Mouse (Mus musculus): ENCODE data around the gene Sp1. TPM values are rescaled to one million over a fixed set of nuclear protein-coding genes. Genes with fewer than 3 reads are reported as not detected.
A peak's percentile ranks its signal among the peaks of the same experiment; 100 is the strongest.

Gene Sp1
- polyA plus RNA-seq (2015; fragmentation: Nextera tagmentation; extraction: Ambion mirVana) = 5.0 and 5.5 TPM in 2 replicates

DNA sequence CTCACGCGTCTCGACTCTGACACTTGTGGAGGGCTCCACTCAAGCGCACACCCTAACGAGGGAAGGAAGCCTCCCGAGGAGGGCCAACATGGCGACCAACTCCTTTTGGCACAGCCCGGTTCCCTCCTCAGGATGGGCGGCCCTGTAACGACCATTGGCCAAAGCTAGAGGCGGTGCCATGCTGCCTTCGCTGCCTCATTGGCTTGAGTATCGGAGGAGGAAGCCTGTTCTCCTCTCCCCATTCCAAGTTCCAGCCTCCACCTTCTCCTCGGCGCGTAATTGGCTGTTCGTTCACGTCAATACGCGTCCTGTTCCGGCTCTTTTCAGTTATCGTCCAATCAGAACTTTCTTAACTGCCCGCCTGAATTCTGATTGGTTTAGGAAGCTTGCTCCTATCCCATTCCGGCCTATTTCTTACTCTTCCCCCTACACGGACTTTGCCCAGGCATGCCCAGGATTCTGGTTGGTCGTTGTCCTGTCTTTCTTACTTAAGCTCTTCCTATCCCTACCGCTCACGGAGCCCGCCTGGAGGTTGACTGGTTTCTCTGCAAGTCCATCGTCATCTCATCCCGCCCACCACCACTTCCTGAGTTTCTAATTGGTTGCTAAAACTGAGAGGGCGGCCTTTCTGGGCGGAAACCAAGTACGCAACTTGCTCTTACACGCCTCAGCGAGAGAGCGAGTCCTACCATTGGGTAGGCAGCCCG lies at the start of gene Sp1:
Sp1 (plus strand) TSS at position 655 of the 707 bp plus-strand sequence.
- peak; percentile 90 for ATAC-seq (replicated peaks; ENCODE audit: extremely low read depth, insufficient read depth, low FRiP score)
- peak within 1 kb of the TSS; percentile 68 for H3K4me3 ChIP-seq (ENCODE audit: low read length)
- H3K9ac ChIP-seq (ENCODE audit: low read length) = peak within 1 kb of the TSS; percentile 90
- H3K27me3 ChIP-seq (ENCODE audit: control insufficient read depth, insufficient read depth, low read length) = no peaks in the 10 kb centered on the region
- WGBS = under 1% methylated on average over 38 of the region's 38 CpGs
- H3K9me3 ChIP-seq (replicated peaks; ENCODE audit: control insufficient read depth, low read length) = no peaks in the 10 kb centered on the region
- peak within 1 kb of the TSS; percentile 65 for H3K4me2 ChIP-seq (ENCODE audit: low read depth, low read length)
- H3K27ac ChIP-seq (ENCODE audit: low read length) = peak within 1 kb of the TSS; percentile 99
- H3K4me1 ChIP-seq (ENCODE audit: control insufficient read depth, insufficient read depth, low read length) = peaks cover 33% of the 10 kb centered on the region
- peaks cover 26% of the 10 kb centered on the region for H3K36me3 ChIP-seq (ENCODE audit: control insufficient read depth, insufficient read depth)

DNA sequence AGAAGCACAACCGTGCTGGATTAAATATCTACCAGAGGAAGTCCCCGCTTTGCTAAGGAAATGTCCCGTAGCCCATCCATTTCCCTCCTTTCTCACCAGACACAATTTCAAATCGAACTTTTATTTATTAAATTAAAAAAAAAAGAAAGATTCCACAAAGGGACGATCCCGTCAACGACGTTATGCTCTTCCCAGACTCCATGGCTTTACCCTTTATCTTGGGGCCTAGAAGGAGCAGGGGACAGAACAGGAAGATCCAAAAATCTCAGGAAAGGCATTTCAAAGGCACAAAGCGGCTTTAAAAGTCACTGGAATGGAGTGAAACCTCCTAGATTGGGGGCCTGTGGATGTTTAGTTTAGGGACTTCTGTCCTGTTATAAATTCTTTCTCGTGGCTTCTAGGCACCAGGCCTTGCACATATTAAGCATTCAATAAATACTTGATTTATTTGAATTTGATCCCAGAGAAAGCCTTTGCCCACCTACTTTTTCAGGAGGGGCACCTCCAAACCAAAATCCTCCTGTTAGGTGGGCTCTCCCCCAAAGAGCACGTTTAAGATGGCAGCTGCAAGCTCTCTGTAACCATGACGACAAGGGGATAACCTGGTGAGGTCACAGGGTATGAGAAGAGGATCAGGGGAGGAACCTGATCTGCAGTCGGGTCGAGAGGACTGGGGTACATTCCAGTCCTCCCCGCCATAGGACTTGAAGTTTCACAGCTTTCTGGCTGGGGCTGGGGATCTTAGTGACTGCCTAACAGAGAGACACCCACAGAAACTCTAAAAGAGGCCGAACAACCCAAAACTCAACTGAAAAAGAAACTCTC lies 49.2 kb upstream of the Sp1 start:
- Histone ChIP-seq H3K36me3 (ENCODE audit: control insufficient read depth, insufficient read depth) (no peaks in the 10 kb centered on the region), H3K4me3 (ENCODE audit: low read length) (no peak overlapping the region), H3K4me1 (ENCODE audit: control insufficient read depth, insufficient read depth, low read length) (peaks cover 19% of the 10 kb centered on the region), H3K27me3 (ENCODE audit: control insufficient read depth, insufficient read depth, low read length) (peaks cover 38% of the 10 kb centered on the region), H3K9ac (ENCODE audit: low read length) (no peak overlapping the region), H3K4me2 (ENCODE audit: low read depth, low read length) (peak overlapping the region; percentile 99), H3K27ac (ENCODE audit: low read length) (no peak overlapping the region), H3K9me3 (replicated peaks; ENCODE audit: control insufficient read depth, low read length) (no peaks in the 10 kb centered on the region)
- no peak for ATAC-seq (replicated peaks; ENCODE audit: extremely low read depth, insufficient read depth, low FRiP score)
- 52% methylated on average over 16 of the region's 16 CpGs for WGBS

DNA sequence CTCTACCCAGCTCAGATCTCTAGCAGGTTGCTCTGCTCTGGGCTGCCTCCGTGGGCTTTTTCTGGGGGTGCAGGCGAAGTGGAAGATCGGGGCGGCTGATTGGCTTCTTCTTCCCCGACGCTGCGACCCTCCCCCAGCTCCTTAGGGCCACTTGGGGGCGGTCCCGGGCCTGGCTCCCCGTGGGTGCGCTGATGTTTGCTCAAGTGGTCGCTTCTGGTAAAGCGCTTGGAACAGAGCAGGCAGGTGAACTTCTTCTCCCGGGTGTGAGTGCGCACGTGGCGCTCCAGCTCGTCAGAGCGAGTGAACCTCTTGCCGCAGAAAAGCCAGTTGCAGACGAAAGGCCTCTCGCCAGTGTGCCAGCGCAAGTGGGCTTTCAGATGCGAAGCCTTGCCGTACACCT lies 47.8 kb upstream of the Sp1 start:
- peaks cover 27% of the 10 kb centered on the region for H3K4me1 ChIP-seq (ENCODE audit: control insufficient read depth, insufficient read depth, low read length)
- no peak overlapping the region for H3K9ac ChIP-seq (ENCODE audit: low read length)
- H3K36me3 ChIP-seq (ENCODE audit: control insufficient read depth, insufficient read depth) = no peaks in the 10 kb centered on the region
- WGBS = 3% methylated on average over 25 of the region's 25 CpGs
- no peak overlapping the region for H3K27ac ChIP-seq (ENCODE audit: low read length)
- no peaks in the 10 kb centered on the region for H3K9me3 ChIP-seq (replicated peaks; ENCODE audit: control insufficient read depth, low read length)
- peak overlapping the region; percentile 41 for H3K4me2 ChIP-seq (ENCODE audit: low read depth, low read length)
- peak overlapping the region; percentile 6 for H3K4me3 ChIP-seq (ENCODE audit: low read length)
- H3K27me3 ChIP-seq (ENCODE audit: control insufficient read depth, insufficient read depth, low read length) = peaks cover 41% of the 10 kb centered on the region
- ATAC-seq (replicated peaks; ENCODE audit: extremely low read depth, insufficient read depth, low FRiP score) = no peak

DNA sequence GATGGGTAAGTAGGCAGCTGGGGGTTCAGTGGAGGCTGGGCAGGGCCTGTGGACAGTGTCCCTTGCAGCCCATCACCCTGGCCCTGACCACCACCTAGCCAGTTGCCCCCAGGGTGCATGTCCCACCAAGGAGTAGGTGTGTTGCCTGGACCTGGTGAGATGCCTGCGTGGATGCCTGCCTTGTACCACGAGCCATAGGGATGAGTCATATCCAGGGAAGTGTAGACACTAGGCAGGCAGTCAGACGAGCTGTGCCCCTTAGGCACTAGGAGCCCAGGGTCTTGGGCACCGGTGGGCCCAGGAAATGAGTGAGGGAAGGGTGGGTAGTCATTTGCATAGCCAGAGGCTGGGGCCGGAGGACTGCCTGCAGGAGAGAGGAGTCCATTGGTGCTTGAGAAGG lies 47.1 kb upstream of the Sp1 start:
- Histone ChIP-seq H3K36me3 (ENCODE audit: control insufficient read depth, insufficient read depth) (no peaks in the 10 kb centered on the region), H3K27me3 (ENCODE audit: control insufficient read depth, insufficient read depth, low read length) (peaks cover 41% of the 10 kb centered on the region), H3K9ac (ENCODE audit: low read length) (no peak overlapping the region), H3K9me3 (replicated peaks; ENCODE audit: control insufficient read depth, low read length) (no peaks in the 10 kb centered on the region), H3K27ac (ENCODE audit: low read length) (no peak overlapping the region), H3K4me2 (ENCODE audit: low read depth, low read length) (no peak overlapping the region), H3K4me1 (ENCODE audit: control insufficient read depth, insufficient read depth, low read length) (peaks cover 27% of the 10 kb centered on the region), H3K4me3 (ENCODE audit: low read length) (no peak overlapping the region)
- WGBS = 31% methylated on average over 5 of the region's 5 CpGs
- ATAC-seq (replicated peaks; ENCODE audit: extremely low read depth, insufficient read depth, low FRiP score) = no peak

DNA sequence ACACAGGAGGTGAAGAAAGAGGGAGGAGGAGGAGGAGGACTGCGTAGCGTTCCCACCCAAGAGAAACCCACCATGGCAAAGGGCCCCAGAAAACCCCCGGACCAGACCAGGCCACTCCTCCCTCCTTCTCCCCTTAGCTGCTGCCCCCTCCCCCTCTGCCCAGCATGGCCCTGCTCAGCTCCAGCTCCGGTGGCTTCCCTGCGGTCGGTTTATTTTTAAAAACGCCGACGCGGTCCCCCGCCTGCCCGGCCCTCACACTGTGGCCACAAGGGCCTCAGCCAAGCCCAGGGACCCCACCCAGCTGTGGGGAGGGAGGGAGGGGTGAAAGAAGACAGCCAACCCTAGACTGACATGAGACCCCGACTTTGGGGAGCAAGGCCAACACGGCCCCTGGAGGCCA lies 43.3 kb upstream of the Sp1 start:
- ATAC-seq (replicated peaks; ENCODE audit: extremely low read depth, insufficient read depth, low FRiP score) = peak; percentile 30
- peak overlapping the region; percentile 67 for H3K9ac ChIP-seq (ENCODE audit: low read length)
- peak overlapping the region; percentile 33 for H3K4me3 ChIP-seq (ENCODE audit: low read length)
- H3K4me1 ChIP-seq (ENCODE audit: control insufficient read depth, insufficient read depth, low read length) = peaks cover 21% of the 10 kb centered on the region
- WGBS = 8% methylated on average over 13 of the region's 14 CpGs
- H3K27ac ChIP-seq (ENCODE audit: low read length) = peak overlapping the region; percentile 14; the same call in 1 of the 2 replicates
- peak overlapping the region; percentile 60 for H3K4me2 ChIP-seq (ENCODE audit: low read depth, low read length)
- no peaks in the 10 kb centered on the region for H3K36me3 ChIP-seq (ENCODE audit: control insufficient read depth, insufficient read depth)
- H3K27me3 ChIP-seq (ENCODE audit: control insufficient read depth, insufficient read depth, low read length) = peaks cover 37% of the 10 kb centered on the region
- no peaks in the 10 kb centered on the region for H3K9me3 ChIP-seq (replicated peaks; ENCODE audit: control insufficient read depth, low read length)

DNA sequence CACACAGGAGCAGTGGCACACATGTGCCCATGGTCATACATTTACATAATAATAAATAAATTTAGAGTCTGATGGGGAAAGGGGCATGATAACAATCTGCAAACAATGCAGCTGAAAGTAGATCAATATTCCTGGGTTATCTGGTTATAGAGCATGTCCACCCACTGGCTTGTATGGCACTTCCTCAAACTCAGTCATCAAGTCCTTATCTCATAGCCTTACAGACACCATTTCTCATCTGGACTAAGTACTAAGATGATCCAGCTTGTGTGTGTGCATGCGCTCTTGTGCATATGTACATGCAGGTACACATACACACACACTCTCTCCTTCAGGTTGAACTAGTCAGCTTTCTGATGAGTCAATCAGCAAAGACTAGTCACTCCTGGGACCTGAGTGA lies 41.3 kb upstream of the Sp1 start:
- no peak for ATAC-seq (replicated peaks; ENCODE audit: extremely low read depth, insufficient read depth, low FRiP score)
- Histone ChIP-seq H3K9me3 (replicated peaks; ENCODE audit: control insufficient read depth, low read length) (no peaks in the 10 kb centered on the region), H3K27ac (ENCODE audit: low read length) (no peak overlapping the region), H3K4me1 (ENCODE audit: control insufficient read depth, insufficient read depth, low read length) (peaks cover 14% of the 10 kb centered on the region), H3K4me2 (ENCODE audit: low read depth, low read length) (no peak overlapping the region), H3K36me3 (ENCODE audit: control insufficient read depth, insufficient read depth) (no peaks in the 10 kb centered on the region), H3K9ac (ENCODE audit: low read length) (no peak overlapping the region), H3K27me3 (ENCODE audit: control insufficient read depth, insufficient read depth, low read length) (peaks cover 26% of the 10 kb centered on the region), H3K4me3 (ENCODE audit: low read length) (no peak overlapping the region)
- 94% methylated on average over 1 of the region's 1 CpGs for WGBS

DNA sequence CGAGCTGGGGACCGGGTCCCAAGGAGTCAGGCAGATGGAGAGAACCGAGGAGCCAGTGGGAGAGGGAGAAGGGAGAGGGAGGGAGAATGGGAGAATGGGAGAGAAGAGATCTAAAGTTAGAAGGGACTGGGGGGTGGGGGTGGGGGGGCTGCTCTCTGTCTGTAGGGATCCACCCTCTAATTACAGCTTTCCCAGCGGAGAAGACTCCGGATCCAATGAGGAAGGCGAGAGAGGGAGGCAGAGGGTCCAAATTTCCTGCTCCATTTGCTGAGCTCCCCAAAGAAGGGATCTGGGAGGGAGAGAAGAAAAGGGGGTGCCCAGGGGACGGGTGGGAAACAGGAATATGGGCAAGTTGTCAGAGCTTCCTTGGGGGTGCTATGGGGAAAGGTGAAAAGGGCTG lies 39.7 kb upstream of the Sp1 start:
- Histone ChIP-seq H3K4me3 (ENCODE audit: low read length) (peak overlapping the region; percentile 28), H3K27ac (ENCODE audit: low read length) (no peak overlapping the region), H3K9me3 (replicated peaks; ENCODE audit: control insufficient read depth, low read length) (no peaks in the 10 kb centered on the region), H3K9ac (ENCODE audit: low read length) (peak overlapping the region; percentile 41; the same call in 1 of the 2 replicates), H3K4me2 (ENCODE audit: low read depth, low read length) (peak overlapping the region; percentile 46), H3K4me1 (ENCODE audit: control insufficient read depth, insufficient read depth, low read length) (peaks cover 14% of the 10 kb centered on the region), H3K27me3 (ENCODE audit: control insufficient read depth, insufficient read depth, low read length) (peaks cover 25% of the 10 kb centered on the region), H3K36me3 (ENCODE audit: control insufficient read depth, insufficient read depth) (no peaks in the 10 kb centered on the region)
- WGBS = 18% methylated on average over 7 of the region's 7 CpGs
- ATAC-seq (replicated peaks; ENCODE audit: extremely low read depth, insufficient read depth, low FRiP score) = no peak

DNA sequence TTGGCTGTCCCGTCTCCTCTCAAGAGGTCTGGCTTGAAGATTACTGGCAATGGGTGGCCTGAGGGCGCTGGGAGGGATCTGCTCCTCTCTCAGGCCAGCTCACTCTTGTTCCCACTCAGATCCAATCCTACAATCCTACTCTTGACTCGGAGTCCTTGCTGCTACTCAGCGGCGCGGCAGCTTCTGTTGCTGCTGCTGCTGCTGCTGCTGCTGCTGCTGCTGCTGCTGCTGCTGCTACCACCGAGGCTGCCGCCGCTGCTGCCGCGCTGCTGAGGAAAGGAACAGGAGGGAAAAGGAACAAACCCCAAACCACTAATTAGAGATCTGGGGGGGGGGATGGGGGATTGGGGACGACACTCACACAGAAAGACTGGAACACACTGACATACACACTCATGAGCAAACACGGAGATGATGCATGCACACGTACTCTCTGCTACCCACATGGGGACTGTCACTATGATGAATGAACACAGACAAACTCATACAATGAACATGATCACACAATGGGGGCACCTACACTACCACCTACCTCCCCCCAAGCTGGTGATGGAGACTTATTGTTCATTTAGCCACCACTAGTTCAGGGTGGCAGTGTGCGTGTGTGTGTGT lies 39.1 kb upstream of the Sp1 start, which contains the start of gene Sp7:
Sp7 (minus strand) TSS at position 450 of the 612 bp plus-strand sequence.
- Histone ChIP-seq H3K36me3 (ENCODE audit: control insufficient read depth, insufficient read depth) (no peaks in the 10 kb centered on the region), H3K4me3 (ENCODE audit: low read length) (peak within 1 kb of the TSS; percentile 28), H3K4me2 (ENCODE audit: low read depth, low read length) (peak within 1 kb of the TSS; percentile 46), H3K27me3 (ENCODE audit: control insufficient read depth, insufficient read depth, low read length) (peaks cover 25% of the 10 kb centered on the region), H3K4me1 (ENCODE audit: control insufficient read depth, insufficient read depth, low read length) (peaks cover 14% of the 10 kb centered on the region), H3K9me3 (replicated peaks; ENCODE audit: control insufficient read depth, low read length) (no peaks in the 10 kb centered on the region), H3K9ac (ENCODE audit: low read length) (peak within 1 kb of the TSS; percentile 41; the same call in 1 of the 2 replicates), H3K27ac (ENCODE audit: low read length) (no peak within 1 kb of the TSS)
- no peak for ATAC-seq (replicated peaks; ENCODE audit: extremely low read depth, insufficient read depth, low FRiP score)
- WGBS = 9% methylated on average over 15 of the region's 15 CpGs

All from heart, embryonic 16.5 days (tissue).